Mouse (Mus musculus) intestine, embryonic 16.5 days (tissue): ENCODE measurements at regions not wholly inside any gene's neighbourhood (a gene's known extent, or its start where the extent isn't known, plus 50 kb on each side); places are given as distances from the start of the nearest gene placed in this dataset.
"Not testable (repeated sequence)": the region's sequence is repeated elsewhere in the genome, so short reads cannot be mapped to it uniquely, and the experiment has no call there.

Source experiments
- ATAC-seq: fragments of 200-750 bp; cut with Nextera tagmentation; 2 replicates; pipeline ENCODE4 v1.8.0; 2017; ENCODE audit warnings: moderate TSS enrichment, moderate library complexity
- H3K27ac ChIP-seq: fragments of 300-500 bp; sonication (generic); 2 replicates; pipeline ENCODE4 v1.5.1; 2014; ENCODE audit warnings: mild to moderate bottlenecking, low read length
- H3K27me3 ChIP-seq: fragments of 300-500 bp; sonication (generic); replicated peaks from 2 replicates; pipeline ENCODE4 v1.6.1; 2014; ENCODE audit warnings: low read length, control low read depth, mixed read lengths; ENCODE audit not compliant: control insufficient read depth, insufficient read depth
- H3K36me3 ChIP-seq: fragments of 300-500 bp; sonication (generic); 2 replicates; pipeline ENCODE4 v1.6.1; 2014; ENCODE audit warnings: low read length, control low read depth; ENCODE audit not compliant: control insufficient read depth, insufficient read depth
- H3K4me1 ChIP-seq: fragments of 300-500 bp; sonication (generic); 2 replicates; pipeline ENCODE4 v1.6.1; 2014; ENCODE audit warnings: low read length, control low read depth, mixed read lengths; ENCODE audit not compliant: control insufficient read depth, insufficient read depth
- H3K4me2 ChIP-seq: fragments of 300-500 bp; sonication (generic); 2 replicates; pipeline ENCODE4 v1.6.1; 2014; ENCODE audit warnings: low read depth, low read length, control low read depth
- H3K4me3 ChIP-seq: fragments of 300-500 bp; sonication (generic); 2 replicates; pipeline ENCODE4 v1.5.1; 2014; ENCODE audit warnings: mild to moderate bottlenecking, low read length
- H3K9ac ChIP-seq: fragments of 300-500 bp; sonication (generic); 2 replicates; pipeline ENCODE4 v1.6.1; 2014; ENCODE audit warnings: low read depth, low read length
- H3K9me3 ChIP-seq: fragments of 300-500 bp; sonication (generic); 2 replicates; pipeline ENCODE4 v1.6.1; 2016; ENCODE audit warnings: low read length, control low read depth; ENCODE audit not compliant: control insufficient read depth
- WGBS: fragments of 180-500 bp; shearing (Covaris S2); extraction: QIAGEN DNeasy Blood & Tissue Kit; methylation state at CpG from one replicate; pipeline ENCODE4 v1.1.7; 2014; 5-methylcytosine and 5-hydroxymethylcytosine counted together

DNA sequence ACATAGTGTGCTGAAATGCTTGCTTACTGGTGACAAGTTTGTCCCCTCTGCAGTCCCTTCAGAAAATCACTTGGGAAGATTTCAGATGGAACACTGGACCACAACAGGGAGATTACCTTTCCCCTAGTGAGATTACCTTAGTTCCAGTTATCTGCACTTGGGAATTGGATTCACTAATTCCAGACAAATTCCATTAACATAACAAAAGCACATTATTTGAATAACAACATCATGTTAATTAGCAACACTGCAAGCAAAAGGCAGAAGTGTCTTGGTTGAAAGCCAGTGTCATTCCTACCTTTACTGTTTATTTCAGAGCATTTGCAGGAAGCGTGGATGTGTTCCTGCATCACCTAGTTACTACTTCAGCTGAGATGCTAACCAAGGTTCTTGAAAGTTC, 355.6 kb downstream of the Impad1 start:
- H3K27me3 ChIP-seq, result no peaks in the 10 kb centered on the region
- H3K4me3 ChIP-seq, result no peak overlapping the region
- no peak overlapping the region for H3K4me2 ChIP-seq
- no peak overlapping the region for H3K27ac ChIP-seq
- H3K9me3 ChIP-seq, result no peaks in the 10 kb centered on the region
- H3K36me3 ChIP-seq, result no peaks in the 10 kb centered on the region
- H3K4me1 ChIP-seq, result no peaks in the 10 kb centered on the region
- 86% methylated on average over 1 of the region's 1 CpGs for WGBS
- ATAC-seq, result no peak
- no peak overlapping the region for H3K9ac ChIP-seq

DNA sequence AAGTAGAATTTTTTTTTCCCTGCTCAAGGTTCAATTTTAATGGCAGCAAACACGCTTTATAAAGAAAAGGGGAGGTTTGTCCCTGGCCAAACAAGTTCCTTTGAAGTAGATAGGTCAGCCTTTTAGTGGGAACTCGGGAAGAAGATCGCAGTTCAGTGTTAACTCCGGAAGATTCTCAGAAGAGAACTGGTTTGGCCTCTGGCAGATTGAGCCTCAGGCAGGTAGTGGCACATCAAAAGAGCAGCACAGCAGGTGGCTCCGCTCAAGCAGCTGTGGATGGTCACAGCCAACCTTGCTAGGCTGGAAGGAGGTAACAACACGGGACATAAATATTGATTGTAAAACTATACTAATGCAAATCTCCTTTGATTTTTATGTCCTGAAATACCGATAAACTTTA, 347.2 kb upstream of the Sdr16c6 start:
- not testable (repeated sequence) for H3K4me2 ChIP-seq, H3K36me3 ChIP-seq, H3K9me3 ChIP-seq, H3K27me3 ChIP-seq, ATAC-seq, H3K9ac ChIP-seq, H3K4me3 ChIP-seq, H3K4me1 ChIP-seq, H3K27ac ChIP-seq
- 31% methylated on average over 7 of the region's 7 CpGs for WGBS

DNA sequence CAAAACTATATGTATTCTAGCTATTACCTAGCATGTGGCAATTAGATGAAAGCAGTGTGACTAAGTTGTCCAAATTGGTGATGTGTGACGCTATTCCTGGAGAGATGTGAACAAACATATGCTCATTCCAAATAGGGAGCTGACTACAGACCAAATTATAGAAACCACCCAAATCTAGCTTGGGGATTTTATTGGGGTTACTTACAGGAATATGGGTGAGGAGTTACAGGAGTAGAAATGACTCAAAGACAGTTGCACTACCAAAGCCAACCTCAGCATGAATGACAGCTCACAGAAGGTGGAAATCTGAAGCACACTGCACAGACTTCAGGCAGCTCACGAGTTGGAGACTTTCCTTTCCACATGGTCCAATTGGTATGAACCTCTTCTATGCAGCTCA, 326.5 kb upstream of the Sdr16c6 start:
- Histone ChIP-seq H3K4me3 (no peak overlapping the region), H3K4me2 (no peak overlapping the region), H3K27ac (no peak overlapping the region), H3K4me1 (no peaks in the 10 kb centered on the region), H3K27me3 (no peaks in the 10 kb centered on the region), H3K9ac (no peak overlapping the region), H3K36me3 (no peaks in the 10 kb centered on the region), H3K9me3 (no peaks in the 10 kb centered on the region)
- 80% methylated on average over 2 of the region's 2 CpGs for WGBS
- no peak for ATAC-seq

DNA sequence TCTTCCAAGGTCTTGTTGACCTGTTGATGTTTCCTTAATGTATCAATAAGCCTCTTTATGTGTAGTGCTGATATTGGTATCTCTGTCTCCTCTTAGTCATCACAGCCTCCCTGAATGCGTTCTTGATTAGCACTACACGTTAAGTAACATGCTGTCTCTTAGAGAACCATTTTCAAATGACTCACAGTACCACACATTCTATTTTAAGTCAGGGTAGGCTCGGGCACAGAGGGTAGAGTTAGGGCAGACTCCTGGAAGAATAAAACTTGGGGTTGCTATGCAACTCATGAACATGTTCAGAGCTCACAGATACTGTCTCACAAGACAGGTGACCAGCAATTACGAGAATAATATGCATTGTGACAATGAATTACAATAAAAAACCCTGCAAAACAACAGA, 320.1 kb upstream of the Sdr16c6 start:
- no peak for ATAC-seq
- no peak overlapping the region for H3K4me3 ChIP-seq
- no peak overlapping the region for H3K27ac ChIP-seq
- no peak overlapping the region for H3K9ac ChIP-seq
- no peaks in the 10 kb centered on the region for H3K36me3 ChIP-seq
- H3K4me2 ChIP-seq, result no peak overlapping the region
- WGBS, result 78% methylated on average over 4 of the region's 4 CpGs
- no peaks in the 10 kb centered on the region for H3K4me1 ChIP-seq
- no peaks in the 10 kb centered on the region for H3K9me3 ChIP-seq
- H3K27me3 ChIP-seq, result no peaks in the 10 kb centered on the region

DNA sequence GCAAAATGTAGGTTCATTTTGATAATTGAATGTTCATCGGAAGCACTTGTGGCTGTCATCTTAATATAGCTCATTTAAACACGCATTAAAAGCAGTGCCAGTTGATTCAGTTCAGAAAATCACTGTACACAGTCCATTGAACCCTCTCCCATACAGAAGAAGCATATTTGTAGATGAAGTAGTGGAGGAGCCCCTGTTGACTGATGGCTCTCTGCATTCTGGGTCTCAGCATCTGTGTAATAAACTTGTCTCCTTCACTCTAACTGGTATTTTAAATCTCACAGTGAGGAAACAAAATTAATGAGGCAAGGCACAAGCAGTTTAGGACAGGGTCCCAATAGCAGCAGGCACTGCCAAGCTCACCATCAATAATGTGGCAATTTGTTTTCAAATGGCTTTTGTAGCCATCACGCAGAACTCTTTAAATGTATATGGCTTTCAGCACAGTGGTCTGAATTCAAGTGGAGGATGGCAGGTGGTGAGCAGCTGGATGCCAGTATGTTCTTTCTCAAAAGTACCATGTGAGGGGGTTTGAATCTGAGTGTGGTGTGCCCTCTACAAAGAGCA, 302.8 kb upstream of the Sdr16c6 start:
- no peaks in the 10 kb centered on the region for H3K36me3 ChIP-seq

DNA sequence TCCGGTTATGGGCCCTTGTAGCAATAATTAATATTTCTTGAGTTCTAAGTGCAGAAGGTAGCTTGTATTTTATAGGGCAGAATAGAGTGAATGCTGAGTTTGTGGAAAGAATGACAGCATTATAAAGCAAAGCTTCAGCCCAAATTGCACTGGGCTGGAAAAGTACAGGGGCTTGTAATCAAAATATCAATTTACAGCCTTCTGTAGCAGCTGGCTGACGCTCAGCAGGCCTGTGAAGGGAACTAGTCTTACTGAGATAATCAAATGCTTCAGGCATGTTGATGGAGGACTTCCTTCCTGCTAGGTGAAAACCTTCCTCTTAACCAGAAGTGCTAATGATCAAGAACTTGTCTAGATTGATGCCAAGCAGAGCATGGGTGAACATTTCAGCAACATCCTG, 257.9 kb upstream of the Sdr16c6 start:
- H3K9me3 ChIP-seq, result no peaks in the 10 kb centered on the region
- H3K27ac ChIP-seq, result no peak overlapping the region
- no peaks in the 10 kb centered on the region for H3K36me3 ChIP-seq
- H3K27me3 ChIP-seq, result no peaks in the 10 kb centered on the region
- no peak overlapping the region for H3K4me3 ChIP-seq
- H3K9ac ChIP-seq, result no peak overlapping the region
- H3K4me1 ChIP-seq, result no peaks in the 10 kb centered on the region
- H3K4me2 ChIP-seq, result no peak overlapping the region
- ATAC-seq, result no peak
- 47% methylated on average over 2 of the region's 2 CpGs for WGBS

More for the DNA sequence above, 302.8 kb upstream of the Sdr16c6 start:
- Histone ChIP-seq H3K4me1 (no peaks in the 10 kb centered on the region), H3K27ac (no peak overlapping the region), H3K4me3 (no peak overlapping the region), H3K27me3 (no peaks in the 10 kb centered on the region), H3K9ac (no peak overlapping the region), H3K4me2 (no peak overlapping the region), H3K9me3 (no peaks in the 10 kb centered on the region)
- ATAC-seq, result no peak
- WGBS, result 79% methylated on average over 3 of the region's 3 CpGs

DNA sequence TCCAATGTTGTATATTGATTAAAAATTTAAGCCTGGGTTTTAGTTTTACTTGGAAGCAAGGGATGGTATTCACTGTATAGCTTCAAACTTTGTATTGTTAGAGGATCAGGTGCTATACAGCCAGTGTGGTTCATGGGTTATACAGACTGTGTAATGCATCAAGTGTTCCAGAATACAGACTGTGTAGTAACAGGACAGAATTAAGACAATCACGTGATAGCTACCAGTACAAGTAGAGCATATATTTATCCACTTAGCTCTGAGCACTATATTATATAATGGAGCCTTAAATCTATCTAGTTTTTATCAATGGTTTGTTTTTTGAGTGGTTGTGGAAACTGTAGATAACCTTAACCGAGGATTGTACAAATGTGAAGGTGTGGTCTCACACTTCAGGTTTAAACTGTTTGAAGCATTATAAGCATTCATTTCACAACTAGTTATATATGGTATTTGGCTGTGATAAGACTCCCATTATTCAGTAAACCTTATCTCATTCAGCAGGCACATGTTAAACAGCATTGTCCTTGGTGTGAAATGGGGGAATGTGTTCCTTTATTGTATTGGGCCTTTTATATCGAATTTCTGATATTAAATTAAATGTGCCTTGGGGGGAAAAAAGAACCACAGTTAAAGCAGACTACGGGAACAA, 256.3 kb upstream of the Sdr16c6 start:
- no peak overlapping the region for H3K9ac ChIP-seq
- H3K4me2 ChIP-seq, result no peak overlapping the region
- 77% methylated on average over 4 of the region's 4 CpGs for WGBS
- H3K36me3 ChIP-seq, result no peaks in the 10 kb centered on the region
- ATAC-seq, result no peak
- no peak overlapping the region for H3K4me3 ChIP-seq
- no peaks in the 10 kb centered on the region for H3K9me3 ChIP-seq
- no peak overlapping the region for H3K27ac ChIP-seq
- no peaks in the 10 kb centered on the region for H3K4me1 ChIP-seq
- no peaks in the 10 kb centered on the region for H3K27me3 ChIP-seq

DNA sequence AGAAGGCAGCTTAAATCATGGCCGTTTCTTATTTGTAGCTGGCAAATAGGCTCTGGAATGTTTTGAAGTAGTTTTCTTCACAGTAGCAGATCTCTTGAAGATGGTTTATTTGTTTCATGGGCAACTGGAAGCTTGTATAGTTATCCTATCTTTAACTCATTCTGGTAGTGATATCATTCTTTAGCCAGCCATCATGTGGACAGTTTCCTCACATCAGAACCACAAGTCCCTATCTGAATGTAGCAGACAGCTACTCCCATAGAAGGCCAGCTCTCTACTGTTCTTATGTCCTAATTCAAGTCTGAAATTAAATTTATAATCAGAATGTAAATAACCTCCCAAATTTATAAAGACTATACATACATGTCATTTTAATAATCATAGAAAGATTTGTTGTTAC, 253.8 kb upstream of the Sdr16c6 start:
- no peaks in the 10 kb centered on the region for H3K4me1 ChIP-seq
- ATAC-seq, result no peak
- H3K27me3 ChIP-seq, result no peaks in the 10 kb centered on the region
- no peaks in the 10 kb centered on the region for H3K9me3 ChIP-seq
- H3K27ac ChIP-seq, result no peak overlapping the region
- no peak overlapping the region for H3K4me3 ChIP-seq
- H3K4me2 ChIP-seq, result no peak overlapping the region
- H3K36me3 ChIP-seq, result no peaks in the 10 kb centered on the region
- 90% methylated on average over 1 of the region's 1 CpGs for WGBS
- no peak overlapping the region for H3K9ac ChIP-seq

DNA sequence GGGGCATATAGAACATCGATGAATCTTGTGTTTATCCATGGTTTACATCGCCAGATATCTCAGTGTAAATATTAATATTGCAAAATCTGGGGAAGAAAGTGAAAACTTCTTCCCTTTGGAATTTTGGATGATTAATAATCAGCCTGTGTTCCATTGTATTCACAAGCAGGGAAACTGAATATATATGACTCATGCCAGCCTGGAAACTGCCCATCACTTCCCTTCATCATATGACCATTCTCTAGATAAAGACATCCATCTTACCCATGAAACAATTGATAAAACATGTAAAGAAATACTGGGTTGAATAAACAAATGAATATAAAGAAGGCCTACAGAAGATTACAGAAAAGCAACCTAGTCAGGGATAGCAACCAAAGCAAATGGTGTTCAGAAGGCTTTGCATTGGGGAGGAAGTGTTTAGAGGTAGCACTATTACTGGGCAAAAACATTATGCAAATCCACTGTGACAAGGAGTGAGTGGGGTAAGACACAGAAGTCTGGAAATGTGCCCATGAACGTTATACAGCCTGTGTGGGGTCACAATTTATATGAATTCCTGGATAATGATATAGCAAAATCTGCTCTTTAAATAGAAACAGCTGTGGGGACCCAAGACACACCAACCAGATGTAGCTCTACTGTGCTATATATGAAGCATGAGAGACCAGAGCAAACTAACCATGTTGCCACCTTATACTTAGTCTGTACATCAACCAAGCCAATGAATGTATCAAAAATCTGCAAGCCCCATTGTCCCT, 238.5 kb upstream of the Sdr16c6 start:
- no peaks in the 10 kb centered on the region for H3K36me3 ChIP-seq
- no peak for ATAC-seq
- no peak overlapping the region for H3K4me2 ChIP-seq
- 55% methylated on average over 3 of the region's 3 CpGs for WGBS
- H3K27ac ChIP-seq, result no peak overlapping the region
- no peaks in the 10 kb centered on the region for H3K9me3 ChIP-seq
- H3K4me3 ChIP-seq, result no peak overlapping the region
- no peaks in the 10 kb centered on the region for H3K27me3 ChIP-seq
- no peak overlapping the region for H3K9ac ChIP-seq
- no peaks in the 10 kb centered on the region for H3K4me1 ChIP-seq
